In genomic region chr6:30121152-30121551, GRCm38 (mm10) we compare ENCODE assay signal across 28 mouse cellular contexts.
DNase-seq lines count a peak whose midpoint lies in the region; ATAC-seq and TF ChIP-seq lines count a peak whose summit lies in the region.
"Had no signal": no experiment of that assay in that cellular context is flagged by ENCODE, and none has a peak within 500 bp of the region (broad histone marks: within the 10 kb centered on the region; RNA-seq: fewer than 3 reads in every experiment).

No protein-coding gene starts in this region.

- H3K9me3 ChIP-seq in stomach, embryonic 14.5 days (ENCODE audit: control insufficient read depth, low read depth, low read length), result no peaks in the 10 kb centered on the region
- no peaks in the 10 kb centered on the region for H3K9me3 ChIP-seq in stomach, postnatal 0 days (ENCODE audit: control insufficient read depth, low read length)
- no peaks in the 10 kb centered on the region for H3K9me3 ChIP-seq in embryonic facial prominence, embryonic 14.5 days (ENCODE audit: control insufficient read depth, low read length)
- H3K9me3 ChIP-seq in stomach, embryonic 15.5 days, result no peaks in the 10 kb centered on the region
- H3K9me3 ChIP-seq in midbrain, embryonic 11.5 days (ENCODE audit: control insufficient read depth, low read length), result no peaks in the 10 kb centered on the region
- H3K9me3 ChIP-seq: forebrain, embryonic 10.5 days; G1E; hindbrain, embryonic 10.5 days; kidney, embryonic 15.5 days; midbrain, embryonic 15.5 days; neural tube, embryonic 12.5 days had no signal

- peaks cover 68% of the 10 kb centered on the region for H3K36me3 ChIP-seq in stomach, embryonic 14.5 days (ENCODE audit: control insufficient read depth, insufficient read depth, low read length)
- peaks cover 15% of the 10 kb centered on the region for H3K36me3 ChIP-seq in stomach, postnatal 0 days (ENCODE audit: control insufficient read depth, insufficient read depth, low read length)
- H3K36me3 ChIP-seq in embryonic facial prominence, embryonic 14.5 days (ENCODE audit: control insufficient read depth, insufficient read depth, low read length), result peaks cover 80% of the 10 kb centered on the region
- H3K36me3 ChIP-seq in stomach, embryonic 15.5 days, result peaks cover 33% of the 10 kb centered on the region
- peaks cover 16% of the 10 kb centered on the region for H3K36me3 ChIP-seq in midbrain, embryonic 11.5 days (ENCODE audit: control insufficient read depth, insufficient read depth, low read length)

- no peak for TF ChIP-seq EP300 in stomach, postnatal 0 days (optimal IDR thresholded peaks at IDR 0.05)

- no peaks in the 10 kb centered on the region for H3K4me1 ChIP-seq in stomach, embryonic 14.5 days (ENCODE audit: control insufficient read depth, insufficient read depth, low read length)
- H3K4me1 ChIP-seq in stomach, postnatal 0 days (replicated peaks; ENCODE audit: control insufficient read depth, insufficient read depth), result no peaks in the 10 kb centered on the region
- no peaks in the 10 kb centered on the region for H3K4me1 ChIP-seq in embryonic facial prominence, embryonic 14.5 days (ENCODE audit: control insufficient read depth, insufficient read depth, low read length)
- no peaks in the 10 kb centered on the region for H3K4me1 ChIP-seq in stomach, embryonic 15.5 days
- no peaks in the 10 kb centered on the region for H3K4me1 ChIP-seq in midbrain, embryonic 11.5 days (ENCODE audit: control insufficient read depth, insufficient read depth, low read length)
- H3K4me1 ChIP-seq: forebrain, embryonic 10.5 days; hindbrain, embryonic 10.5 days; kidney, embryonic 15.5 days; midbrain, embryonic 15.5 days; neural tube, embryonic 12.5 days had no signal

- no peak for ATAC-seq in stomach, embryonic 14.5 days (ENCODE audit: insufficient number of reproducible peaks, insufficient read depth, low FRiP score, low read depth)
- no peak for ATAC-seq in stomach, postnatal 0 days (ENCODE audit: low FRiP score, low TSS enrichment)
- ATAC-seq in embryonic facial prominence, embryonic 14.5 days (ENCODE audit: low read depth), result peak; percentile 64
- ATAC-seq in stomach, embryonic 15.5 days (ENCODE audit: insufficient read depth, low FRiP score, low read depth), result no peak
- no peak for ATAC-seq in midbrain, embryonic 11.5 days (ENCODE audit: low FRiP score)
- ATAC-seq: hindbrain, postnatal 0 days; intestine, embryonic 16.5 days; midbrain, embryonic 15.5 days had no signal

- no peak for TF ChIP-seq CTCF in stomach, postnatal 0 days (IDR thresholded peaks at IDR 0.05; ENCODE audit: low read depth)

- DNase-seq in adrenal gland, postnatal 14 days, result peak; percentile 36
- DNase-seq in adrenal gland, postnatal 4 days (ENCODE audit: low spot score in 2 of 2), result no peak
- DNase-seq in stomach, postnatal 0 days (ENCODE audit: low spot score), result no peak
- peak; percentile 46 for DNase-seq in embryonic facial prominence, embryonic 14.5 days (ENCODE audit: low spot score)
- no peak for DNase-seq in layer of hippocampus, adult 8-10 months (ENCODE audit: low spot score in 2 of 2)
- DNase-seq in midbrain, embryonic 11.5 days (ENCODE audit: low spot score, missing footprints), result no peak
- DNase-seq: B cell, adult 2 months; cerebellum, adult 2 months; cerebellum, postnatal 25 days; lung, embryonic 14.5 days; lung, postnatal 36 days; retina, postnatal 1 day; right cerebral cortex, postnatal 25 days; thymus, adult 2 months had no signal

- peak overlapping the region; percentile 33; the same call in 1 of the 2 replicates for H3K27ac ChIP-seq in stomach, embryonic 14.5 days (ENCODE audit: low read length)
- H3K27ac ChIP-seq in stomach, postnatal 0 days (replicated peaks), result no peak overlapping the region
- peak overlapping the region; percentile 15; the same call in 1 of the 2 replicates for H3K27ac ChIP-seq in embryonic facial prominence, embryonic 14.5 days (replicated peaks; ENCODE audit: low read depth, low read length)
- H3K27ac ChIP-seq in stomach, embryonic 15.5 days, result 0 out of 2 replicates have a peak overlapping the region, but pooled peaks have one; percentile 13
- no peak overlapping the region for H3K27ac ChIP-seq in midbrain, embryonic 11.5 days (ENCODE audit: low read depth, low read length)
- H3K27ac ChIP-seq: forebrain, embryonic 10.5 days; hindbrain, embryonic 10.5 days; hindbrain, postnatal 0 days; kidney, embryonic 15.5 days; left cerebral cortex, adult 2 months; liver, embryonic 14.5 days; midbrain, embryonic 15.5 days; neural tube, embryonic 12.5 days had no signal

- H3K27me3 ChIP-seq in stomach, embryonic 14.5 days (ENCODE audit: control insufficient read depth, insufficient read depth, low read length), result no peaks in the 10 kb centered on the region
- no peaks in the 10 kb centered on the region for H3K27me3 ChIP-seq in stomach, postnatal 0 days (ENCODE audit: control insufficient read depth, insufficient read depth, low read length)
- no peaks in the 10 kb centered on the region for H3K27me3 ChIP-seq in embryonic facial prominence, embryonic 14.5 days (replicated peaks; ENCODE audit: control insufficient read depth, insufficient read depth, low read length)
- H3K27me3 ChIP-seq in stomach, embryonic 15.5 days (replicated peaks), result no peaks in the 10 kb centered on the region
- no peaks in the 10 kb centered on the region for H3K27me3 ChIP-seq in midbrain, embryonic 11.5 days (ENCODE audit: control insufficient read depth, insufficient read depth, low read length)
- H3K27me3 ChIP-seq: CH12.LX; kidney, embryonic 15.5 days; midbrain, embryonic 15.5 days; neural tube, embryonic 12.5 days had no signal

- no peak overlapping the region for H3K9ac ChIP-seq in stomach, embryonic 14.5 days (replicated peaks; ENCODE audit: low read depth, low read length)
- no peak overlapping the region for H3K9ac ChIP-seq in stomach, postnatal 0 days (ENCODE audit: low read length)
- no peak overlapping the region for H3K9ac ChIP-seq in embryonic facial prominence, embryonic 14.5 days (ENCODE audit: low read depth, low read length)
- H3K9ac ChIP-seq in stomach, embryonic 15.5 days, result no peak overlapping the region
- no peak overlapping the region for H3K9ac ChIP-seq in midbrain, embryonic 11.5 days (ENCODE audit: low read length)
- H3K9ac ChIP-seq: kidney, embryonic 15.5 days; liver, embryonic 14.5 days; lung, embryonic 14.5 days; midbrain, embryonic 15.5 days; neural tube, embryonic 12.5 days had no signal

- no peak overlapping the region for H3K4me2 ChIP-seq in stomach, embryonic 14.5 days (replicated peaks; ENCODE audit: low read depth, low read length)
- no peak overlapping the region for H3K4me2 ChIP-seq in stomach, postnatal 0 days (replicated peaks; ENCODE audit: low read depth)
- H3K4me2 ChIP-seq in embryonic facial prominence, embryonic 14.5 days (ENCODE audit: low read depth, low read length), result no peak overlapping the region
- no peak overlapping the region for H3K4me2 ChIP-seq in stomach, embryonic 15.5 days
- H3K4me2 ChIP-seq in midbrain, embryonic 11.5 days, result no peak overlapping the region
- H3K4me2 ChIP-seq: heart, embryonic 11.5 days; kidney, embryonic 15.5 days; lung, embryonic 14.5 days; midbrain, embryonic 15.5 days; neural tube, embryonic 12.5 days had no signal

- no peak overlapping the region for H3K4me3 ChIP-seq in stomach, embryonic 14.5 days (ENCODE audit: low read depth, low read length)
- no peak overlapping the region for H3K4me3 ChIP-seq in stomach, postnatal 0 days (ENCODE audit: low read depth, low read length)
- H3K4me3 ChIP-seq in embryonic facial prominence, embryonic 14.5 days (ENCODE audit: low read depth, low read length), result no peak overlapping the region
- H3K4me3 ChIP-seq in stomach, embryonic 15.5 days (replicated peaks), result no peak overlapping the region
- H3K4me3 ChIP-seq in midbrain, embryonic 11.5 days (ENCODE audit: low read depth, low read length), result no peak overlapping the region
- H3K4me3 ChIP-seq: forebrain, embryonic 10.5 days; hindbrain, embryonic 10.5 days; kidney, embryonic 15.5 days; left cerebral cortex, adult 2 months; midbrain, embryonic 15.5 days; neural tube, embryonic 12.5 days had no signal

- WGBS in stomach, embryonic 14.5 days, result 82% methylated on average over 2 of the region's 2 CpGs
- WGBS in stomach, postnatal 0 days, result 68% methylated on average over 2 of the region's 2 CpGs
- WGBS in embryonic facial prominence, embryonic 14.5 days, result 41% methylated on average over 2 of the region's 2 CpGs
- WGBS in stomach, embryonic 15.5 days, result 86% methylated on average over 2 of the region's 2 CpGs
- WGBS in midbrain, embryonic 11.5 days, result 86% methylated on average over 2 of the region's 2 CpGs

Comparison
In these comparisons a context has a peak if more than half of its experiments do, and no peak if none do; other contexts are left out.
1. DNase-seq: peak in adrenal gland, postnatal 14 days (single experiment) and embryonic facial prominence, embryonic 14.5 days (single experiment); none in adrenal gland, postnatal 4 days (0 of 2), stomach, postnatal 0 days (single experiment), layer of hippocampus, adult 8-10 months (0 of 2) and midbrain, embryonic 11.5 days (single experiment).
2. H3K27ac ChIP-seq: peak in stomach, embryonic 14.5 days (single experiment), embryonic facial prominence, embryonic 14.5 days (single experiment) and stomach, embryonic 15.5 days (single experiment); none in stomach, postnatal 0 days (single experiment) and midbrain, embryonic 11.5 days (single experiment).